Mouse (Mus musculus) cerebellum, adult 18-20 months (tissue): ENCODE data around the gene Gpr152.

Experiments used
- DNase-seq, 2 experiments: peaks; one replicate each; pipeline ENCODE4 v3.0.0; 2021

The Gpr152 gene

GRCm38 (mm10) chr19:4180411-4180810, 40.8 kb downstream of the Gpr152 start:
- no peak for DNase-seq

DNA sequence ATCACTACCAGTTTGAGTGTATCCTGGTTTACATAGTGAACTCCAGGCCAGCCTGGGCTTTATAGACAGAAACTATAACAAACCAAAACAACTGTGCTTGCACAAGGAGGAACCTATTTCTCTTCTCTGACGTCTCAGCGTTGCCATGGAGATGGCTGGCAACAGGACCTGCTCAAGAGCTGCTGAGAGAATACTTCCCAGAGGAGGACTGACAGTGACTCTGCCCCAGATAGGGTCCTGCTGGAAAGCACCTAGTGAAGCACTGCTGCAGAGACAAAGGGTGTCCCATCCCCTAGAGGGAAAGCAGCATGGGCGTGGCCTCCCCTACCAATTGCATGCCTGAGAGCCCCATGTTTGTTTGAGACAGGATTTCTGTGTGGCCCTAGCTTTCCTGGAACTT, 42.3 kb downstream of the Gpr152 start:
- DNase-seq: no peak

GRCm38 (mm10) chr19:4183689-4184088, 44.1 kb downstream of the Gpr152 start:
- DNase-seq: no peak

GRCm38 (mm10) chr19:4184976-4185975, 45.7 kb downstream of the Gpr152 start:
- no peak for DNase-seq

DNA sequence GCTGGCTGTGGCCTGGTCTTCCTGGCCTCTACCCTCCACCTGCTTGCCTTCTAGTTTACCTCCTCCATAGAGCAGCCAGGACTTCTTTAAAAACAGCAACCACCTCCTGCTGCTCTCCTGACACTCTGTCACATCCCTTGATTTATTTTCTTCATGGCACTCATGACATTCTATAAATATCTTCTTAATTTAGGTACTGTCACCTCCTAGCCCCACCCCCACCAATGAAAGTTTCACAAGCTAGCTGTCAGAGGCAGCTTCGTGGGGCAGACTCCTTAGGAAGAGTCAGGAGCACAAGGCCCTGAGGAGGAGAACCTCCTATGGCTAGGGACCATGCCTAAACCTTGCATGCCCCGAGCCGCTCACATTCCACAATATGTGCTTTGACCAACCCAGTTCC, 47.7 kb downstream of the Gpr152 start:
- no peak for DNase-seq

DNA sequence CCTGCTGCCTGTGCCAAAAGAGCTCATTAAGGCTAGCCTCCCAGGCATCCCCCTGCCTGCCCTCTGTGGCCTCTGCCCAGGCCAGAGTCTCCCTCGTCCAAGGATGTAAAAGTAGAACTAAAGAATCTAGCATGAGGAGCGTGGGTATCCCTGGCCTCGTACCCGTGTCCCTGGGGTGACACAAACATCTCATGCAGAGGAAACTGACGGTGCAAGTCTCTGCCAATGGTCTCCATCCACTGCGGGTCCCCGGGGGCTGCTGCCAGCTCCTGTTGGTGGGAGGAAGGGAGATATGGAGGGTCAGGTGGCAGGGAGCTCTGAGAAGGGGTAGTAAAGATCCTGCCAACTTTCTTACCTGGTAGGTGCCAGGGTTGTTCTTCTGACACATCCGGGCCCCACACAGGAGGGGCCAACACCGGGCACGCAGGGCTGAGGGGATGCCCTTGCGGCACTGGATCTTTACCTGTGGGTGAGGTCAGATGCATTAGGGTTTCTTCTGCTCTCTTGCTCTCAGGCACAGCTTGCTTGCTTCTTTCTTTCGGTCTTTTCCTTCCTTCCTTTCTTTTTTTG, 49.5 kb downstream of the Gpr152 start:
- no peak for DNase-seq

DNA sequence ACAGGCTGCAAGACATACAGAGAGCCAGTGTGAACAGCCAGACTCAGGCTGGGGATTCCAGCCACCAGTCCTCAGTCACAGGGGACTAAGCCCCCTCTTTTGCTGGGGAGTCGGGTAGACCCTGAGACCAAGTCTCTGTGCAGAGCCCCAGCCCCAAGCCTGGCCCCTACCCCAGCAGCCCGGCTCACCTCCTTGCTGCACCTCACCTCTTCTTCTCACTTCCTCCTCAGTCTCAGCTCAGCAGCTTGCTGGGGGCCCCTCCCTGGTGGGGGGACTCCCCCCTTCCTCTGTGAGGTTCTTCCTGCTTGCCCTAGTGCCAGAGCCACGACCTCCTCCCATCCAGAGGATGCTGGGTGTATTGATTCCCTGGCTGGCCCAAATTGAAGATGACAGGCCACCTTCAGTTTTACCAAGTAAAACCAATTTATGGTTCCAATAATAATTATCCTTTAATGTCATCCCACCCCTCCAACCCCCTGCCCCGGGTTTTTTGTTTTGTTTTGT, 51.3 kb downstream of the Gpr152 start, which contains the start of gene Tbc1d10c:
Tbc1d10c (minus strand) TSS at position 454 of the 504 bp plus-strand sequence.
- DNase-seq: no peak

DNA sequence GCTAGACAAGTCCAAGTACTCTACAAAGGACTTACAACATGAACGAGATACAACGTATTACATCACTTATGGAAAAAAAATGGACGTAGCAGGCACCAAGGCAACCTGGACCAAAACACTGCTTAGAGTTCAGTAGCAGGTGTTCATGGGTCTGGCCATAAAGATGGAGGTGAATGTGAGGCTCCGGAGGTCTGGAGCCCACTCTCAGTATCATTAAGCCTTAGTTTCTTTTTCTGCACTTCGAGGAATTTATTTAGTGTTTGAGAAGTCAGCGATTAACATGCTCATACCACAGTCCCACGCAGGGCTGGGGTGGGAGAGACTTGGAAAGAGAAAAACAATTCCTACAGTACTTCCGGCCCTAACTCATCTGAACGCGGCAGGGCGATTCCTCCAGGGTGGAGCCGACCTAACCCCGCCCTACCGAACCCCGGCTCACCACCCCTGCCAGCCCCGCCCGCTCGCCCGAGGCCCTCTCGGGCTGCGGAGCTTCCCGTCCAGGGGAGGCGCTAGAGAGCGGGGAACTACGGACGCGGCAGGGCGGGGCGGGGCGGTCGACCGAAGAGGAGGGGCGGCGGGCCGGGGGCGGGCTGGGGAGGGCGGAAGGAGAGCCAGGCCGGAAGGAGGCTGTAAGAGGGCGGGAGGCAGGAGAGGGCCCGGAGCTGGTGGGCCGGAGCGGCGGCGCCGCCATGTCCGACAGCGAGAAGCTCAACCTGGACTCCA, 52.1 kb downstream of the Gpr152 start, which contains the start of gene Ppp1ca:
Ppp1ca (plus strand) TSS at position 538 of the 723 bp plus-strand sequence.
- peak; percentile 95 to 98 for DNase-seq

DNA sequence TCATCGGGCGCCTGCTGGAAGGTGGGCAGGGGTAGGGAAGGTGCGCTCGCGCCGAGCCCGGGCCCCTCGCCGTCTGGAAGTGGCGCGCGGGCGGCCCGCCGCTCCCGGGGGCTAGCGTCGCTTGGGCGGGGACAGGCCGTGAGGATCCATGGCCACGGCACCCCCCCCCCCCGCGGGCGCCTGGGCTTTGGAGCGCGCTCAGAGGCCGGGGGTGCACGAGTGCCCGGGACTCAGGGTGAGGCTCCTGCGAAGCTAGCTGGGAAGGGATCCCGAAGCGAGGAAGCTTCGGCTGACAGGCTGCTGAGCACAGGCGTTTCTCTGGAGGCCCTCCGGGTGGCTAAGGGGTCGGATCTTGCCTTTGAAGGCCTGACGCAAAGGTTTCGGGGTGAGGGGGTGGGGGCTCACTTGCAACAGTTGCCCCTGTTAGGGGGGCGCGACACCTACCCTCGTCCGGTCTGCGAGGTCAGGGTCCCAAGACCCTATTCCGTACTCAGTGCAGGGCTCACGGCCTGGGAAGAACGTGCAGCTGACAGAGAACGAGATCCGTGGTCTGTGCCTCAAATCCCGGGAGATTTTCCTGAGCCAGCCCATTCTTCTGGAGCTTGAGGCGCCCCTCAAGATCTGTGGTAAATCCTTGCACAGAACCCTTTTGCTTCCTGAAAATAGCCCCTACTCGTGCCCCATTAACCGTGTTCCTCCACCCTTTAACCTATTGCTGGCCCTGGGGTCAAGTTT, 52.8 kb downstream of the Gpr152 start:
- no peak for DNase-seq

DNA sequence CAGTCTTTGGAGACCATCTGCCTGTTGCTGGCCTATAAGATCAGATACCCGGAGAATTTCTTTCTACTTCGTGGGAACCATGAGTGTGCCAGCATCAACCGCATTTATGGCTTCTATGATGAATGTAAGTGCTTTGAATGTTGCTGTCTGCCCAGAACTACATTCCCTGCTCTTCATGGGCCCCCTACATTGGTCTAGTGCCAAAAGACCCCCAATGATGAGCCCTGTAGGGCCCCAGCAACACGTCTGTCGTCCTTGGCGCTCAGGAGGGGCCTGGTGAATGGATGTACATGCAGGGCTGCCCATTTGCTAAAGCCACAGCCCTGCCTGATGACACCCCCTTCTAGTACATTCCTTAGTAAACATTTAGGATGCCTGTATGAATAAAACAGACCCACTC, 53.5 kb downstream of the Gpr152 start:
- no peak for DNase-seq

DNA sequence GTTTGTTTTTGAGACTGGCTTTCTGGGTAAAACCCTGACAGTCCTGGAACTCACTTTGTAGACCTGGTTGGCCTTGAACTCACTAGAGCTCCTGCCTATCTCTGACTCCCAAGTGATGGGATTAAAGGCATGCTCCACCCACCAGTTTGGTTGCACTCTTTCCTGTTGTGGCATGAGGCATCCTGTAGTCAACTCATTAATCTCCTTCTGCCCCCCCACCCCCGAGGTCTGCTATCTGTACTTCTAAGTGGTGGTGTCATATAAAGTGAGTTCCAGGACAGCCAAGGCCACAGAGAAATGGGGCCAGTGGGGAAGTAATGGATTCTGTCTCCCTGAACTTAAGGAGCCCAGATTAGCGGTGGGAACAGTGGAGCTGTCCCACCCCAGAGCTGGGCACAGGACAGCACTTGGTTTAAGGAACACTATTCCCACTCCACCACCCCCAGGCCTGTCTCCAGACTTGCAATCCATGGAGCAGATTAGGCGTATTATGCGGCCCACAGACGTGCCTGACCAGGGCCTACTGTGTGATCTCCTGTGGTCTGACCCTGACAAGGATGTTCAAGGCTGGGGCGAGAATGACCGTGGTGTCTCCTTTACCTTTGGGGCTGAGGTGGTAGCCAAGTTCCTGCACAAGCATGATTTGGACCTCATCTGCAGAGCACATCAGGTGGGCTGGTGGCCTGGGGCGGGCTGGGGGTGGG, 54.6 kb downstream of the Gpr152 start:
- DNase-seq: no peak

GRCm38 (mm10) chr19:4194776-4195650, 55.4 kb downstream of the Gpr152 start:
- DNase-seq: peak; percentile 83 to 85
